Mouse (Mus musculus): Measurements from ENCODE around the gene Gnaq. TPM values are rescaled to one million over a fixed set of nuclear protein-coding genes. Genes with fewer than 3 reads are reported as not detected.

Gene Gnaq
- total and polyA plus RNA-seq, 3 experiments = 8.1 to 12.9 (median 8.2) TPM

DNA sequence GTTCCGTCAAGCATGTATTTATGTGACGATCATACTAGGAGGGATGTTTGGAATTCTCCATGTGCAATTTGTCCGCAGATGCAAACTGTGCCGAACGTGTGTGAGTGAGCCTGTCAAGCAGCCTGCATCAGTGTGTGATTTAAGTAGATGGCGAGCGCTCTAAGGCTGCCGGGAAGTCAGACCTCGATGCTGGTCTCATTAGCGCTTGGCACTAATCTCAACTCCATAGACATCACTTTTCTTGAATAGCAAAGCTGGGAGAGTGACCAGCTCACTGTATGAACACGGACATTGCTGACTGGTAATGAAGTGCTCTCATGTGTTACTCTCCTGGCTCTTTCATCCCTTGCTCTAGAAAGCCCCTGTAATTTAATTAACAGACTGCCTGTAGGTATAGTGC lies 252.3 kb downstream of the Gnaq start:
- no peaks in the 10 kb centered on the region for H3K9me3 ChIP-seq (replicated peaks; ENCODE audit: low read length)
- H3K79me2 ChIP-seq (replicated peaks; ENCODE audit: control insufficient read depth, extremely low read depth, insufficient read depth, poor library complexity, severe bottlenecking) = no peaks in the 10 kb centered on the region
- H3K4me1 ChIP-seq (ENCODE audit: control insufficient read depth in 1 of 2, insufficient read depth in 2 of 2) = peaks cover 5 to 14% of the 10 kb centered on the region in 2 experiments
- H3K27me3 ChIP-seq (replicated peaks) = no peaks in the 10 kb centered on the region
- H3K4me2 ChIP-seq (ENCODE audit: insufficient read depth, low read depth, poor library complexity, severe bottlenecking) = no peak overlapping the region
- no peak for DNase-seq (ENCODE audit: extremely low read depth)
- dilution Hi-C loops (cut with MboI; ENCODE audit: extremely low pct_ligation_motif_present, extremely low pct_unique_long_range_greater_than_20kb, low sequenced_read_pairs) (no loop called here), in situ Hi-C loops (cut with MboI; ENCODE audit: low pct_ligation_motif_present, low pct_unique_long_range_greater_than_20kb, low sequenced_read_pairs) (no loop called here)
- H3K4me3 ChIP-seq (replicated peaks in 1 of 3; ENCODE audit: low read depth in 2 of 3, low read length in 2 of 3, poor library complexity in 1 of 3) = no peak overlapping the region
- no peak for TF ChIP-seq ZKSCAN1 (IDR thresholded peaks at IDR 0.05; ENCODE audit: borderline replicate concordance, low read depth, low read length)
- no peak for TF ChIP-seq KAT2A (IDR thresholded peaks at IDR 0.05; ENCODE audit: insufficient replicate concordance, low read length)
- TF ChIP-seq ELF1 (IDR thresholded peaks at IDR 0.05; ENCODE audit: low read depth, low read length) = no peak
- TF ChIP-seq TCF12 (IDR thresholded peaks at IDR 0.05; ENCODE audit: low read depth, low read length) = no peak
- no peak for TF ChIP-seq JUND (conservative IDR thresholded peaks at IDR 0.05; ENCODE audit: low read depth, low read length)
- TF ChIP-seq MAZ (IDR thresholded peaks at IDR 0.05; ENCODE audit: low read depth, low read length) = no peak
- TF ChIP-seq ZC3H11A (IDR thresholded peaks at IDR 0.05; ENCODE audit: low read depth, low read length) = no peak
- no peak for TF ChIP-seq POLR2AphosphoS2 (IDR thresholded peaks at IDR 0.05; ENCODE audit: low read depth, low read length)
- TF ChIP-seq RAD21 (IDR thresholded peaks at IDR 0.05; ENCODE audit: low read depth, low read length) = no peak
- no peak for TF ChIP-seq MYC (IDR thresholded peaks at IDR 0.05; ENCODE audit: low read depth, low read length)
- TF ChIP-seq TBP (conservative IDR thresholded peaks at IDR 0.05; ENCODE audit: low read depth, low read length) = no peak
- TF ChIP-seq PAX5 (IDR thresholded peaks at IDR 0.05; ENCODE audit: low read length) = no peak
- no peak for TF ChIP-seq ZNF384 (IDR thresholded peaks at IDR 0.05; ENCODE audit: low read depth, low read length)
- TF ChIP-seq USF2 (conservative IDR thresholded peaks at IDR 0.05; ENCODE audit: low read depth, low read length) = no peak
- no peak overlapping the region for H3K9ac ChIP-seq (ENCODE audit: insufficient read depth, low read depth)
- no peak overlapping the region for H3K27ac ChIP-seq (ENCODE audit: insufficient read depth, low read depth)
- peaks cover 8 to 61% of the 10 kb centered on the region in 2 experiments for H3K36me3 ChIP-seq (replicated peaks in 1 of 2; ENCODE audit: control insufficient read depth in 1 of 2, insufficient read depth in 1 of 2, low read length in 1 of 2)

DNA sequence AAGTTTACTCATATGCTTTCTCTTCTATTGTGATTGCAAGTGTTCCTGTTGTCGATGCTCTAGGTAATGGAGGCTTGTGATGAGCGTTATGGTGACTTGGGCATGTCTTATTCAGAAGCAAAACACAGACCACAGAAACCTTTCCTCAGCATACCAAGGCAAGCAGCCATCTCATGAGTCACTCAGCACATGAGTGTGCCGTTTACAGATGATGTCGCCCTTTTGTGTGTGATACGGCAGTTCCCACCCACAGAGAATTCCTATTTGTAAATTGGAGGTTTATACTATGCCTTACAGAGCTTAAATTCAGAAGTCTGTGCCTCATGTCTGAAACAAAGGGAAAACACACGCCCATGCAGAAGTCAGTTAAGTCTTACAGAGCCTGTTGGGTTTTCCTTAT lies 253.9 kb downstream of the Gnaq start:
- dilution Hi-C loops (cut with MboI; ENCODE audit: extremely low pct_ligation_motif_present, extremely low pct_unique_long_range_greater_than_20kb, low sequenced_read_pairs) (no loop called here), in situ Hi-C loops (cut with MboI; ENCODE audit: low pct_ligation_motif_present, low pct_unique_long_range_greater_than_20kb, low sequenced_read_pairs) (no loop called here)
- no peaks in the 10 kb centered on the region for H3K79me2 ChIP-seq (replicated peaks; ENCODE audit: control insufficient read depth, extremely low read depth, insufficient read depth, poor library complexity, severe bottlenecking)
- peaks cover 5 to 14% of the 10 kb centered on the region in 2 experiments for H3K4me1 ChIP-seq (ENCODE audit: control insufficient read depth in 1 of 2, insufficient read depth in 2 of 2)
- no peak overlapping the region for H3K27ac ChIP-seq (ENCODE audit: insufficient read depth, low read depth)
- H3K9me3 ChIP-seq (replicated peaks; ENCODE audit: low read length) = no peaks in the 10 kb centered on the region
- H3K27me3 ChIP-seq (replicated peaks) = no peaks in the 10 kb centered on the region
- H3K36me3 ChIP-seq (replicated peaks in 1 of 2; ENCODE audit: control insufficient read depth in 1 of 2, insufficient read depth in 1 of 2, low read length in 1 of 2) = peaks cover 8 to 51% of the 10 kb centered on the region in 2 experiments
- DNase-seq (ENCODE audit: extremely low read depth) = no peak
- no peak overlapping the region for H3K4me3 ChIP-seq (replicated peaks in 1 of 3; ENCODE audit: low read depth in 2 of 3, low read length in 2 of 3, poor library complexity in 1 of 3)
- no peak overlapping the region for H3K4me2 ChIP-seq (ENCODE audit: insufficient read depth, low read depth, poor library complexity, severe bottlenecking)
- H3K9ac ChIP-seq (ENCODE audit: insufficient read depth, low read depth) = no peak overlapping the region
- no peak for TF ChIP-seq POLR2A (IDR thresholded peaks at IDR 0.05; ENCODE audit: low read depth, low read length)
- TF ChIP-seq CHD2 (IDR thresholded peaks at IDR 0.05; ENCODE audit: low read length) = no peak
- no peak for TF ChIP-seq SIN3A (IDR thresholded peaks at IDR 0.05; ENCODE audit: low read length)
- no peak for TF ChIP-seq ZC3H11A (IDR thresholded peaks at IDR 0.05; ENCODE audit: low read depth, low read length)
- TF ChIP-seq CTCF (conservative IDR thresholded peaks at IDR 0.05 in 1 of 2, IDR thresholded peaks at IDR 0.05 in 1 of 2; ENCODE audit: low read depth in 2 of 2, low read length in 2 of 2) = no peak
- no peak for TF ChIP-seq ZNF384 (IDR thresholded peaks at IDR 0.05; ENCODE audit: low read depth, low read length)
- TF ChIP-seq TCF12 (IDR thresholded peaks at IDR 0.05; ENCODE audit: low read depth, low read length) = no peak
- no peak for TF ChIP-seq NELFE (IDR thresholded peaks at IDR 0.05; ENCODE audit: low read depth, low read length)
- TF ChIP-seq MYC (IDR thresholded peaks at IDR 0.05; ENCODE audit: low read depth, low read length) = no peak
- TF ChIP-seq ELF1 (IDR thresholded peaks at IDR 0.05; ENCODE audit: low read depth, low read length) = no peak
- no peak for TF ChIP-seq MAFK (IDR thresholded peaks at IDR 0.05; ENCODE audit: insufficient replicate concordance, low read length)
- no peak for TF ChIP-seq JUND (conservative IDR thresholded peaks at IDR 0.05; ENCODE audit: low read depth, low read length)
- TF ChIP-seq USF2 (conservative IDR thresholded peaks at IDR 0.05; ENCODE audit: low read depth, low read length) = no peak
- no peak for TF ChIP-seq ZKSCAN1 (IDR thresholded peaks at IDR 0.05; ENCODE audit: borderline replicate concordance, low read depth, low read length)
- no peak for TF ChIP-seq BHLHE40 (IDR thresholded peaks at IDR 0.05; ENCODE audit: low read depth, low read length)
- TF ChIP-seq ETS1 (conservative IDR thresholded peaks at IDR 0.05; ENCODE audit: low read depth, low read length) = no peak

All from CH12.LX (cell line).